Mouse (Mus musculus) midbrain, embryonic 14.5 days (tissue): Measurements from ENCODE around the gene Shisa8. TPM values are rescaled to one million over a fixed set of nuclear protein-coding genes. Genes with fewer than 3 reads are reported as not detected.

Source experiments
- ATAC-seq: fragments of 200-750 bp; cut with Nextera tagmentation; 2 replicates; pipeline ENCODE4 v1.8.0; 2017; ENCODE audit warnings: moderate number of reproducible peaks, moderate library complexity; ENCODE audit not compliant: low FRiP score, low TSS enrichment
- DNase-seq: peaks from one replicate; pipeline ENCODE4 v3.0.0-alpha.2; 2015
- H3K27ac ChIP-seq: fragments of 300-500 bp; sonication (generic); replicated peaks from 2 replicates; pipeline ENCODE4 v1.5.1; 2014; ENCODE audit warnings: mild to moderate bottlenecking, low read depth, low read length, moderate library complexity
- H3K27me3 ChIP-seq: fragments of 300-500 bp; sonication (generic); 2 replicates; pipeline ENCODE4 v1.6.1; 2014; ENCODE audit warnings: low read length, control low read depth, mixed read lengths; ENCODE audit not compliant: control insufficient read depth, insufficient read depth
- H3K36me3 ChIP-seq: fragments of 300-500 bp; sonication (generic); 2 replicates; pipeline ENCODE4 v1.6.1; 2014; ENCODE audit warnings: low read length, control low read depth; ENCODE audit not compliant: control insufficient read depth, insufficient read depth
- H3K4me1 ChIP-seq: fragments of 300-500 bp; sonication (generic); 2 replicates; pipeline ENCODE4 v1.6.1; 2014; ENCODE audit warnings: mild to moderate bottlenecking, antibody characterized with exemption, low read length, control low read depth; ENCODE audit not compliant: control insufficient read depth, insufficient read depth
- H3K4me2 ChIP-seq: fragments of 300-500 bp; sonication (generic); 2 replicates; pipeline ENCODE4 v1.6.1; 2014; ENCODE audit warnings: mild to moderate bottlenecking, low read length, moderate library complexity
- H3K4me3 ChIP-seq: fragments of 300-500 bp; sonication (generic); replicated peaks from 2 replicates; pipeline ENCODE4 v1.5.1; 2014; ENCODE audit warnings: low read depth, low read length
- H3K9ac ChIP-seq: fragments of 300-500 bp; sonication (generic); replicated peaks from 2 replicates; pipeline ENCODE4 v1.6.1; 2014; ENCODE audit warnings: mild to moderate bottlenecking, low read length, moderate library complexity
- H3K9me3 ChIP-seq: fragments of 300-500 bp; sonication (generic); 2 replicates; pipeline ENCODE4 v1.6.1; 2016; ENCODE audit warnings: low read length, control low read depth, mixed read lengths; ENCODE audit not compliant: control insufficient read depth
- WGBS: fragments of 180-500 bp; shearing (Covaris S2); extraction: QIAGEN DNeasy Blood & Tissue Kit; methylation state at CpG from one replicate; pipeline ENCODE4 v1.1.7; 2014; 5-methylcytosine and 5-hydroxymethylcytosine counted together
- polyA plus RNA-seq: library from polyadenylated mRNA; unstranded; fragments of >200 nt; fragmentation: Nextera tagmentation; extraction: Ambion mirVana; gene quantifications from 2 replicates; pipeline ENCODE4 v1.2.1, GENCODE M21; 2014

The Shisa8 gene
- polyA plus RNA-seq, 1 experiment from 2014 or later, result 0.70 TPM

GRCm38 (mm10) chr15:82196300-82196699 lies 16.3 kb downstream of the Shisa8 start:
- H3K27ac ChIP-seq, result no peak overlapping the region
- no peaks in the 10 kb centered on the region for H3K27me3 ChIP-seq
- ATAC-seq (no peak), DNase-seq (no peak)
- H3K36me3 ChIP-seq, result peaks cover 98% of the 10 kb centered on the region
- H3K4me3 ChIP-seq, result no peak overlapping the region
- no peaks in the 10 kb centered on the region for H3K4me1 ChIP-seq
- H3K4me2 ChIP-seq, result no peak overlapping the region
- 85% methylated on average over 12 of the region's 12 CpGs for WGBS
- H3K9ac ChIP-seq, result no peak overlapping the region
- no peaks in the 10 kb centered on the region for H3K9me3 ChIP-seq

DNA sequence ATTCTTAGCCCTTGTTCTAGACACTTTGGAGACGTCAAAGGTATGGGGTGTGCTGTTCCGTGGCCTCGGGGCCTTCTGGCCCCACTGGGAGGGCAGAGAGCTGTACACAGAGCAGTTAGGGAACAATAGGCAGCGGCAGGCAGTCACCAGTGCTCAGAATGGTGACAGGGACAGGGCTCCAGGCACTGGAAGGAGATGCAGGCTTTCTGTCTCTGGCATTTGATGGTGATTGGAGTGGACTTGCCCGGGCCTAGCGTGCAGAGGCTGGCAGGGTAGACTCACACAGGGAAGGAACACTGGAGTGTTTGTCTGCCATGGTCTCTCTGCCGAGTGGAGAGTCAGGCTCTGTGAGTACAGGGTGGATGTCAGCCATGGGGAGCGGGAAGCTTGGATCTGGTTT lies 20.0 kb downstream of the Shisa8 start:
- Histone ChIP-seq H3K4me1 (no peaks in the 10 kb centered on the region), H3K9me3 (no peaks in the 10 kb centered on the region), H3K36me3 (peaks cover 98% of the 10 kb centered on the region), H3K27ac (no peak overlapping the region), H3K9ac (no peak overlapping the region), H3K4me3 (no peak overlapping the region), H3K27me3 (no peaks in the 10 kb centered on the region), H3K4me2 (no peak overlapping the region)
- DNase-seq, result no peak
- no peak for ATAC-seq
- 76% methylated on average over 8 of the region's 8 CpGs for WGBS

DNA sequence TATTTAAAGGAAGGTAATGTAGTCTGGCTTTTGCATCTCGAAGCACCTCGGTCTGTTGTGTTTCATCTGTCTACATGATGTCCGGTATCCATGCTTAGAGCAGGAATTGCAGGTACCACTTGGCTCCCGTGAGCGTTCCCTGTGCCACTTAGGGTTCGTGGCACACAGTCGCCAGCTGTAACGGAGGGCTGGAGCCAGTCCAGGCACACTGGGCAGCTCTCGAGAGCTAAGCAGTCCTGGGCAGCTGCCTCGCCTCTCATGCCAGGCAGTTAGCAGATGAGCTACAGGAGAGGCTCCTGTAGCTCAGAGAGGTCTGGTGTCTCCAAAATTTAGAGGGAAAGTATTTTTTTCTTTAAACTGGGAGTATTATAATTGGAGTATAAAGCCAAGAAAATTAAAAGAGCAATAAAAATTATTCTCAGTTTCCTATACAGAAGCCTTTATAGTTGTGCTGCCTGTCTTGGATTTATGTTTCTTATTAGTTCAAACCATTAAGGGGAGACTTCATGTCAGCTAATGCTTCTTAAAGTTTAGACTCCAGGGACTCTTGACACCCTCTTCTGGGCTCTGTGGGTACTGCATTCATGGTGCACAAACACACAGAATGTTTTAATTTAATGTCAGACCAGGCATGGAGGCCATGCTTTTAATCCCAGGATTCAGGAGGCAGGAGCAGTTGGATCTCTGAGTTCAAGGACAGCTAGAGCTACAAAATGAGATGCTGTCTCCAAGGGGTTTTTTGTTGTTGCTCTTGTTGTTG lies 24.0 kb downstream of the Shisa8 start:
- no peaks in the 10 kb centered on the region for H3K4me1 ChIP-seq
- no peak overlapping the region for H3K27ac ChIP-seq
- no peaks in the 10 kb centered on the region for H3K9me3 ChIP-seq
- no peak overlapping the region for H3K9ac ChIP-seq
- no peak overlapping the region for H3K4me2 ChIP-seq
- H3K27me3 ChIP-seq, result no peaks in the 10 kb centered on the region
- peak; percentile 57 for DNase-seq
- 97% methylated on average over 10 of the region's 10 CpGs for WGBS
- no peak overlapping the region for H3K4me3 ChIP-seq
- ATAC-seq, result no peak
- H3K36me3 ChIP-seq, result peaks cover 99% of the 10 kb centered on the region

- Histone ChIP-seq H3K36me3 (peaks cover 99% of the 10 kb centered on the region), H3K4me1 (no peaks in the 10 kb centered on the region), H3K27ac (no peak overlapping the region), H3K4me3 (no peak overlapping the region), H3K4me2 (no peak overlapping the region), H3K9me3 (no peaks in the 10 kb centered on the region), H3K27me3 (no peaks in the 10 kb centered on the region), H3K9ac (no peak overlapping the region)
- no peak for DNase-seq
- no peak for ATAC-seq
- 91% methylated on average over 1 of the region's 1 CpGs for WGBS
These were observed 24.7 kb downstream of the Shisa8 start for GRCm38 (mm10) chr15:82187924-82188323.

GRCm38 (mm10) chr15:82187401-82187800 lies 25.2 kb downstream of the Shisa8 start:
- no peak for DNase-seq
- peaks cover 99% of the 10 kb centered on the region for H3K36me3 ChIP-seq
- 93% methylated on average over 4 of the region's 4 CpGs for WGBS

GRCm38 (mm10) chr15:82186931-82187330 lies 25.7 kb downstream of the Shisa8 start:
- 94% methylated on average over 5 of the region's 5 CpGs for WGBS
- DNase-seq (no peak), ATAC-seq (no peak)
- Histone ChIP-seq H3K9me3 (no peaks in the 10 kb centered on the region; the same call in 1 of the 2 replicates), H3K9ac (no peak overlapping the region), H3K27ac (no peak overlapping the region), H3K36me3 (peaks cover 99% of the 10 kb centered on the region), H3K4me3 (no peak overlapping the region), H3K4me1 (no peaks in the 10 kb centered on the region), H3K27me3 (no peaks in the 10 kb centered on the region), H3K4me2 (no peak overlapping the region)

More at GRCm38 (mm10) chr15:82187401-82187800, 25.2 kb downstream of the Shisa8 start:
- Histone ChIP-seq H3K4me3 (no peak overlapping the region), H3K9ac (no peak overlapping the region), H3K27me3 (no peaks in the 10 kb centered on the region), H3K4me1 (no peaks in the 10 kb centered on the region), H3K27ac (no peak overlapping the region), H3K4me2 (no peak overlapping the region), H3K9me3 (no peaks in the 10 kb centered on the region)
- ATAC-seq, result no peak

DNA sequence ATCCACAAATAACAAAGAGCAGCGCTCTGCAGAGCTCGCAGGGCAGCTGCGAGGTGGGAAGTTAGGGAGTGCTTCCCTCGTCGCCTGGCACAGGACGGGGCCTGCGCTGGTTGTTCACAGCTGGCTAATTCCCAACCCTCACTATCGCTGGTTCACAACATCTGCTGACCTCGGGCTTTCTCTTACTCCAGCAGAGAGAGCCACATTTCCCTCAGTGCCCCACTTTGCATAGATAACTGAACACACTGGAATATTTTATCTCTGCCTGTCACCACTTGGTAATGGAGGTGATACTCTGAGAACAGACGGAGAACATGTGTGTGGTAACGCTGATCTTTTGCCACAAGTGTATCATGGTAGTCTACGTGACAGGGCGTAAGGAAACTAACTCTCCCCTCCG lies 26.5 kb downstream of the Shisa8 start:
- Histone ChIP-seq H3K4me3 (no peak overlapping the region), H3K27ac (no peak overlapping the region), H3K9ac (no peak overlapping the region), H3K4me2 (no peak overlapping the region), H3K9me3 (no peaks in the 10 kb centered on the region; the same call in 1 of the 2 replicates), H3K27me3 (no peaks in the 10 kb centered on the region), H3K36me3 (peaks cover 100% of the 10 kb centered on the region), H3K4me1 (no peaks in the 10 kb centered on the region)
- DNase-seq (no peak), ATAC-seq (no peak)
- 85% methylated on average over 14 of the region's 14 CpGs for WGBS

DNA sequence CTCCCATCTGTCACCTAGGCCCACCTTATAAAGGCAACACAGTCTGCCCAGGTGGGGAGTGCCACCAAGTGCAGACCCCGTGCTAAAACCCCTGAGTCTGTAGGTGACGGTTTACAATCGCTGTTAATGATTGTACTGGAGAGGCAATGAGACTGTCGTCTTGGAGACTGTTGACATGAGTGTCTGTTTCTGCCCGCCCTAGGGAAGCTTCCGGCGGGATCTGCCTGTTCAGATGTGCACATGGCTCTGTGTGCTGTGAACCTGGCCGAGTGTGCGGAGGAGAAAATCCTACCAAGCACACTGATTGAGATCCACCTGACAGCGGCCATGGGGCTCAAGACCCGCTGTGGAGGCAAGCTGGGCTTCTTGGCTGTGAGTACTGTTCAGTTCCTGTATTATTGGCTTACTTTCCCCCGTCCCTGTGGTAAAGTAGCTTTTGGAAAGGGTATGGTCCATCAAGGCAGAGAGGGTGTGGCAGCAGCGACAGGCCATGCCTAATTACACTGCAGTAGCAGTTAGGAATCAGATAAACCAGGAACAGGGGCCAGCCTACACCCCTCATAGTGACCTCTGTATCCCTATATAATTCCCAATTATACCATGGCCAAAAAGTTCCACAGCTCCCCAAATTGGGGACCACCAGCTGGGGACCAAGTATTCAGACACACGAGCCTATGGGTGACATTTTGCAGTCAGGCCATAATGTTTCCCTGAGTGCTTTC lies 27.4 kb downstream of the Shisa8 start:
- DNase-seq (no peak), ATAC-seq (no peak)
- Histone ChIP-seq H3K36me3 (peaks cover 100% of the 10 kb centered on the region), H3K27ac (no peak overlapping the region), H3K9ac (no peak overlapping the region), H3K27me3 (no peaks in the 10 kb centered on the region), H3K9me3 (no peaks in the 10 kb centered on the region; the same call in 1 of the 2 replicates), H3K4me1 (no peaks in the 10 kb centered on the region), H3K4me2 (no peak overlapping the region), H3K4me3 (no peak overlapping the region)
- 93% methylated on average over 14 of the region's 14 CpGs for WGBS

DNA sequence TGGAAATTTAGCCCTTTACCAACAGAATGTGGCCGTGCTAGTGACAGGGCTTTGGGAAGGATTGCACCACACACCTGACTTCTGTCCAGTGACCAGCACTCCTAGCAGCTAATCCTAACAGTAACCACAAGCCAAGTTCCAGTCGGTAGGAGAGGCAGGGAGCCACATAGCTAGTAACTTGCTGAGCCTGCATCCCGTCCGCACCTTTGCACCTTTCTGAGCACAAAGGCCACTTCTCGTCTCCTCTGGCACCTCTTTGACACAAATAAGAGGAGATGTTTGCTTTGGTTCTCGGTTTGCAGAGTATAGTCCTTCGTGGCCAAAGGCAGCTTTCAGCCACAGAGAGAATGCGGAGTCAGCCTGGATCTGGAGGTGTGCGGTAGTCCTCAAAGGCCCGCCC lies 28.0 kb downstream of the Shisa8 start:
- Histone ChIP-seq H3K27me3 (no peaks in the 10 kb centered on the region), H3K4me2 (no peak overlapping the region), H3K9ac (no peak overlapping the region), H3K27ac (no peak overlapping the region), H3K9me3 (no peaks in the 10 kb centered on the region; the same call in 1 of the 2 replicates), H3K4me3 (no peak overlapping the region), H3K4me1 (no peaks in the 10 kb centered on the region), H3K36me3 (peaks cover 100% of the 10 kb centered on the region)
- ATAC-seq (no peak), DNase-seq (no peak)
- WGBS, result 93% methylated on average over 10 of the region's 10 CpGs
